Mouse (Mus musculus) embryonic facial prominence, embryonic 10.5 days (tissue): ENCODE measurements at regions not wholly inside any gene's neighbourhood (a gene's known extent, or its start where the extent isn't known, plus 50 kb on each side); places are given as distances from the start of the nearest gene placed in this dataset.
A peak's percentile ranks its signal among the peaks of the same experiment; 100 is the strongest.

ENCODE experiments used
- DNase-seq: peaks from one replicate; pipeline ENCODE4 v3.0.0-alpha.2; 2017; ENCODE audit warnings: low spot score
- H3K27ac ChIP-seq: fragments of 300-500 bp; sonication (generic); replicated peaks from 2 replicates; pipeline ENCODE4 v1.5.1; 2016; ENCODE audit warnings: mild to moderate bottlenecking
- H3K27me3 ChIP-seq: fragments of 300-500 bp; sonication (generic); replicated peaks from 2 replicates; pipeline ENCODE4 v1.6.1; 2016; ENCODE audit warnings: low read depth, mild to moderate bottlenecking; ENCODE audit not compliant: poor library complexity, severe bottlenecking
- H3K36me3 ChIP-seq: fragments of 300-500 bp; sonication (generic); replicated peaks from 2 replicates; pipeline ENCODE4 v1.6.1; 2016; ENCODE audit warnings: mild to moderate bottlenecking, moderate library complexity
- H3K4me1 ChIP-seq: fragments of 300-500 bp; sonication (generic); 2 replicates; pipeline ENCODE4 v1.6.1; 2016
- H3K4me3 ChIP-seq: fragments of 300-500 bp; sonication (generic); 2 replicates; pipeline ENCODE4 v1.5.1; 2016; ENCODE audit warnings: mild to moderate bottlenecking, moderate library complexity
- H3K9me3 ChIP-seq: fragments of 300-500 bp; sonication (generic); 2 replicates; pipeline ENCODE4 v1.6.1; 2016; ENCODE audit warnings: mild to moderate bottlenecking
- WGBS: fragments of 180-500 bp; shearing (Covaris S2); methylation state at CpG from one replicate; pipeline ENCODE4 v1.1.7; 2016; 5-methylcytosine and 5-hydroxymethylcytosine counted together

GRCm38 (mm10) chr7:70823020-70823419 lies 456.5 kb upstream of the Nr2f2 start:
- no peaks in the 10 kb centered on the region; the same call in 1 of the 2 replicates for H3K27me3 ChIP-seq
- 34% methylated on average over 11 of the region's 11 CpGs for WGBS
- H3K4me3 ChIP-seq, result peak overlapping the region; percentile 28; the same call in 1 of the 2 replicates
- H3K4me1 ChIP-seq, result peaks cover 26% of the 10 kb centered on the region
- peak; percentile 60 for DNase-seq
- peak overlapping the region; percentile 51 for H3K27ac ChIP-seq
- no peaks in the 10 kb centered on the region for H3K9me3 ChIP-seq
- H3K36me3 ChIP-seq, result no peaks in the 10 kb centered on the region

DNA sequence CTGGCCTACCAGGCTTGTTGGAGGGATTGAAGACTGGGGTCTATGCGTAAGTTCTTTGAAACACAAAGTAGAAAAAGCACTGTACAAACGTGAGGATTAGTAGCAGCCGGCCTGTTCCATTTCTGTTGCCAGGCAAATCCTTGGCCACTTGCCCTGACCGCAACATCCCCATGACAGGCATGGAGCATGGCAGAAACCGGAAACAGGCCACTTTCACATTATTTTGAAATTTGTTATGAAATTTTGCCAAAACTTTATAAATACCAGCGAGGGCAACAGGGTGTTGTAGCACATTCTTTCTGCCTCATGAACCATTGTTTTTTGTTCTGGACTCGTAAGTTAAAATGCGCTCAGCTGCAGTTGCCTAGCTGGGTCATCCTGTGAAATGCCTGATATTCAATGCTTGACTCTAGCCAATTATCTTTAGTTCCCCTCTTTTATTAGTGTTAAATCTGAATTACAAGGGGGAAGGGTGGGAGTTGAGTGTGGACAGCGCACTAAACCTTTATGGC lies 455.8 kb upstream of the Nr2f2 start:
- Histone ChIP-seq H3K27ac (peak overlapping the region; percentile 51), H3K4me1 (peaks cover 32% of the 10 kb centered on the region), H3K9me3 (no peaks in the 10 kb centered on the region), H3K27me3 (peaks cover 6% of the 10 kb centered on the region), H3K4me3 (0 out of 2 replicates have a peak overlapping the region, but pooled peaks have one; percentile 28), H3K36me3 (no peaks in the 10 kb centered on the region)
- 68% methylated on average over 9 of the region's 9 CpGs for WGBS
- DNase-seq, result no peak

DNA sequence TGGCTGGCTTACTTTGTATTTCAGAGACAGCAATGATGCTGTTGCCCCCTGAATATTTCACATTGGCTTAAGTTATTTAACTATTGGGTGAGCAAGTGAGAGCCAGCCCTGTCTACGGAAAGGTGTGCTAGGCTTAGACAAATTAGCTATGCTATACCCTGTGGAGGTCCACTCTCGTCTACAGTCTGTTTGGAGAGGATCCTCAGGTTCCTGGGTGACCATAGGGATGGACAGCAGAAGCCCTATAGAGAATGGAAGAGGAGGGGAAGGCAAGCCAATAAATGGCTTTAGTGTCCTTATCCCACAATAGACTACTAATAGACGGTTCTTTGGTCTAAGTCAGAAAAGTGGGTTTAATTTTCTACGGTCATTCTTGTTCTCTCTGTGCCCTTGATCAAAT lies 455.3 kb upstream of the Nr2f2 start:
- Histone ChIP-seq H3K9me3 (no peaks in the 10 kb centered on the region), H3K4me1 (peaks cover 37% of the 10 kb centered on the region), H3K27me3 (peaks cover 9% of the 10 kb centered on the region), H3K4me3 (no peak overlapping the region), H3K27ac (peak overlapping the region; percentile 61; the same call in 1 of the 2 replicates), H3K36me3 (no peaks in the 10 kb centered on the region)
- DNase-seq, result no peak
- WGBS, result 81% methylated on average over 4 of the region's 4 CpGs

- Histone ChIP-seq H3K4me3 (no peak overlapping the region), H3K27me3 (peaks cover 16% of the 10 kb centered on the region), H3K27ac (no peak overlapping the region; the same call in 1 of the 2 replicates), H3K4me1 (peaks cover 52% of the 10 kb centered on the region), H3K9me3 (no peaks in the 10 kb centered on the region), H3K36me3 (no peaks in the 10 kb centered on the region)
- DNase-seq, result no peak
- WGBS, result 84% methylated on average over 6 of the region's 6 CpGs
These were observed 450.9 kb upstream of the Nr2f2 start for GRCm38 (mm10) chr7:70817347-70817913.

DNA sequence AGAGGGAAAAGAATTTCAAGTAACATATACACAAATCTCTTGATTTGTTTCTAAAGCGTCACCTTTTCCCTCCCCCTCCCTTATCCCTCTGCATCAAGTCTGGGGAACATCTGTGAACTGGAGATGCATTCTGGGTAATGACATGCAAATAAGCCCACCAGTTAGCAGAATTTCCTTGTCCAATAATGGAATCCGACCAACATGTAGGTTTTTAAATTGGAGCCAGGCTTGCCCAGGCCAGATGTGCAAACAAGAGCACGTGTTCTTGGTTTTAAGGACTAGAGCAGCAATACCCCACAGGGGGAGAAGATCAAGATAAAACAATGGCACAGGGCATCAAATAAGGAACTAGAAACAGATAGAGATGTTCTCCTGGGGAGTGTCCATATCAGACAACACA lies 447.9 kb upstream of the Nr2f2 start:
- peak overlapping the region; percentile 40 for H3K27ac ChIP-seq
- peak; percentile 75 for DNase-seq
- no peaks in the 10 kb centered on the region for H3K9me3 ChIP-seq
- no peaks in the 10 kb centered on the region for H3K36me3 ChIP-seq
- peaks cover 57% of the 10 kb centered on the region for H3K4me1 ChIP-seq
- no peak overlapping the region for H3K4me3 ChIP-seq
- H3K27me3 ChIP-seq, result peaks cover 20% of the 10 kb centered on the region
- 36% methylated on average over 3 of the region's 3 CpGs for WGBS

DNA sequence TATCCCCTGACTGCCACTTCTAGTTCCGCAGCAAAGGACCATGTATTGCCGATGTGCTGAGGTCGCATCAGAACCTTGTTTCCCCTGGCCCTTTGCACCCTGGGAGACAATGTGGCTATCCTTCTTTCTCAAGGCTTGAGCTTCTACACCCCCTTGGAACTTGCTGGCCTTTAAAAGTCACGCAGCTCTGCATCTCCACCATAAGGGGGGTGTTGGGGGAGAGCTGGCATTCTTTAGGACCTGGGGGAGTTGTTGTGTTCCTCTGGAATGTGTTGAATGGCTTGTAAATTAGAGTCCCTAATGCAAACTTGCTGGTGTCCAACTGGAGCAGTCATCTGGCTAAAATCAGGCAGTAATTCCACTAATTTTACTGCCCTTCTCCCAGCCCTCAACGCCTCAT lies 446.6 kb upstream of the Nr2f2 start:
- 38% methylated on average over 5 of the region's 5 CpGs for WGBS
- Histone ChIP-seq H3K36me3 (no peaks in the 10 kb centered on the region), H3K4me3 (no peak overlapping the region), H3K27ac (peak overlapping the region; percentile 63), H3K27me3 (peaks cover 20% of the 10 kb centered on the region), H3K9me3 (no peaks in the 10 kb centered on the region), H3K4me1 (peaks cover 57% of the 10 kb centered on the region)
- peak; percentile 40 for DNase-seq

GRCm38 (mm10) chr7:70810411-70811090 lies 444.0 kb upstream of the Nr2f2 start:
- no peaks in the 10 kb centered on the region for H3K9me3 ChIP-seq
- peak; percentile 47 for DNase-seq
- 78% methylated on average over 18 of the region's 18 CpGs for WGBS
- peaks cover 49% of the 10 kb centered on the region for H3K4me1 ChIP-seq
- no peaks in the 10 kb centered on the region for H3K36me3 ChIP-seq
- H3K4me3 ChIP-seq, result no peak overlapping the region
- H3K27ac ChIP-seq, result peak overlapping the region; percentile 54; the same call in 1 of the 2 replicates
- 0 out of 2 replicates have a peak, but pooled peaks cover 5% of the 10 kb centered on the region for H3K27me3 ChIP-seq

DNA sequence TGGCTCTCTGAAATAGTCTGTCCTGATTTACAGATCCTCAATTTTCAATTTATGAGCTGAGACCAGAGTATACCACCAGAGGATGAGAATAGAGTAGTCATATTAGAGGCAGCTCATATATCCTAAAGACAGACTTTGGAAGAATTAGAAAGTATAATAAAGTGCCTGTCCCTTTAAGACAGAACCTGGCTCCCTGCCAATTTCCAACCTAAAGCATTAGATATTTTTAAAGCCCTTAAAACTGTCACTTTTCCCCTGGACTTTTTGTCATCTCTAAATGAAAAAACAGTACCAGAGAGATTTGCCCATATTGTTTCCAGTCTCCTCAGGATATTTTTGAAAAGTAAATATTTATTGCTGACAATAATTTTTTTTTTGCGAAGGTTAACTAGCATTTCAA lies 437.7 kb upstream of the Nr2f2 start:
- H3K36me3 ChIP-seq, result no peaks in the 10 kb centered on the region
- no peaks in the 10 kb centered on the region for H3K9me3 ChIP-seq
- H3K4me1 ChIP-seq, result peaks cover 19% of the 10 kb centered on the region
- H3K27ac ChIP-seq, result no peak overlapping the region
- 68% methylated on average over 1 of the region's 1 CpGs for WGBS
- DNase-seq, result no peak
- no peak overlapping the region for H3K4me3 ChIP-seq
- H3K27me3 ChIP-seq, result no peaks in the 10 kb centered on the region

GRCm38 (mm10) chr7:70799976-70800375 lies 433.4 kb upstream of the Nr2f2 start:
- Histone ChIP-seq H3K27ac (no peak overlapping the region), H3K4me1 (peaks cover 24% of the 10 kb centered on the region)
- whole genome bisulfite sequencing, result 59% methylated on average over 1 of the region's 1 CpGs

DNA sequence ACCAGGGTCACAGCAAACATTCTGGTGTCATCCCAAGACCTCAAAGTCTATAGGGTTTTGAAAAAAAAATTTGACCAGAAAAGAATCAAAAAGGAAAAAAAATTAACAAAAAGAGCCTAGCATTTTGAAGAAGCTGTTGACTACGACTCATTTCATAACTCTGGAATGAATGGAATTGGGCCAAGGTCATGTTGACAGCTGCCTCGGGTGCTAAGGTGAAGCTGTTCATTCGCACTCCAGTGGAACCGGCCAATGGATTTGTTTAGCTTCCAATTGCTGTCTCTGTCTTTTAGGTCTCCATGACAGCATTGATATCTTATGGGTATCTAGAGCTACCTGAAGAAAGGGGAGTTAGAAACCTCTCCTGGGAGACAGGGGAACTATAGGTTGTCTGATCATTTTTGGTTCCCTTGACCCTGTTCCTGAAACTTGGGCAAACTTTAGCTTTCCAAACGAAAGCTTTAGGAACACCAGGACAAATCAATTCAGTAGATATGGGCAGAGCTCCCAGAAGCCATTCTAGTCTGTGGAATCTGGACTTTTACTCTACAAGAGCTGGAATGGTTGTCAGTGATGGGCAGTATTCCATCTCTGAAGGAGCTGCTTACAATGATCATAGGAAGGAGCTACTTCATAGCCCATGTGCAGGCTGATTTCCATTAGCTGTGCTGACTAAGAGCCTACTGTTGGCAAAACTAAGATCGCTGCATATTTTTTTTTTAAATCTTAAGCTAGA lies 432.7 kb upstream of the Nr2f2 start:
- no peak overlapping the region for H3K27ac ChIP-seq
- no peaks in the 10 kb centered on the region; the same call in 1 of the 2 replicates for H3K27me3 ChIP-seq
- DNase-seq, result no peak
- H3K4me1 ChIP-seq, result peaks cover 16% of the 10 kb centered on the region
- H3K4me3 ChIP-seq, result no peak overlapping the region
- no peaks in the 10 kb centered on the region for H3K36me3 ChIP-seq
- WGBS, result 85% methylated on average over 6 of the region's 6 CpGs
- no peaks in the 10 kb centered on the region for H3K9me3 ChIP-seq

More at GRCm38 (mm10) chr7:70799976-70800375, 433.4 kb upstream of the Nr2f2 start:
- H3K9me3 ChIP-seq, result no peaks in the 10 kb centered on the region
- no peak for DNase-seq
- H3K36me3 ChIP-seq, result no peaks in the 10 kb centered on the region
- no peak overlapping the region for H3K4me3 ChIP-seq
- H3K27me3 ChIP-seq, result no peaks in the 10 kb centered on the region

DNA sequence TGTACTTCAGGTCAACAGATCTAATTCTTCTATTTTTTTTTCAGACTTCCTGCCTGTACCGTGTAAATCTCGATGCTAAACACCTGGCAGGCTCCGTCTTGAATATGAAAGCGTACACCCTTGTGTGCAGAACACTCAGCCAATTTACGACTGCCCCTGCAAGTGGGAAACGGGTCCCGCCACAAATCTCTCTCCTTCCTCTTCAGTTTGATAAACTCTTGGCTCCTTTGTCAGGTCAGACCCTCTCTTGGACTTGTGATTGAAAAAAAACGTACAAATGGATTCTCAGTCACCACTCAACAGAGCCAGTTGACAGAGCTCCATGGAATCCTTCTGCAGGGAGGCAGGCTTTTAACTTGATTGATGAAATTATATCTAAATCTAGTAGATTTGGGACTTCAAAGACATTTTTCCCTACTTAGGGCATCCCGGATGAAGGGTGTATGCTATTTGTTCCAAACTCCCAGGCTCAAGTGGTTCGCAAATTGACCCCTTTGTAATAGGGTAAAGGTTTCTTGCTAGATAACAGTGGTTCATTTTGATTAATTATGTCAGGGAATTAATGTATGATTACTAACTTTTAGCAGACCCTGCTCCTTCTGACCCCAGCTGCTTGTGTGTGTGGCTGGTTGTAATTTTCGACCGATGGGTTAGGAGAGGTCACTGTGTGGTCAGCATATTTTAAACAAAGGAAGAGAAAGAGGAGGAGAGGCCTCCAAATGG lies 429.7 kb upstream of the Nr2f2 start:
- no peaks in the 10 kb centered on the region for H3K36me3 ChIP-seq
- H3K27me3 ChIP-seq, result peaks cover 13% of the 10 kb centered on the region
- WGBS, result 30% methylated on average over 12 of the region's 12 CpGs
- no peak overlapping the region for H3K4me3 ChIP-seq
- DNase-seq, result peak; percentile 61
- peaks cover 13% of the 10 kb centered on the region for H3K4me1 ChIP-seq
- no peaks in the 10 kb centered on the region for H3K9me3 ChIP-seq
- peak overlapping the region; percentile 49; the same call in 1 of the 2 replicates for H3K27ac ChIP-seq
